Mouse (Mus musculus): Measurements from ENCODE around the gene Ears2.

- TF ChIP-seq CTCF (IDR thresholded peaks at IDR 0.05; ENCODE audit: control insufficient read depth, insufficient read depth, insufficient read length) (no peak), FOSL1 (IDR thresholded peaks at IDR 0.05; ENCODE audit: insufficient read depth, low read length, poor library complexity, severe bottlenecking) (no peak), MYOD1 (IDR thresholded peaks at IDR 0.05; ENCODE audit: control insufficient read depth, insufficient read length, low read depth) (no peak), MAX (IDR thresholded peaks at IDR 0.05) (no peak), MYOG (IDR thresholded peaks at IDR 0.05; ENCODE audit: control insufficient read depth, extremely low read depth, insufficient read length) (no peak), USF1 (IDR thresholded peaks at IDR 0.05; ENCODE audit: low read depth) (no peak)
These were observed 21.9 kb downstream of the Ears2 start for GRCm38 (mm10) chr7:122045181-122045634.

Data from C2C12 (cell line).